Mouse (Mus musculus): ENCODE measurements at regions not wholly inside any gene's neighbourhood (a gene's known extent, or its start where the extent isn't known, plus 50 kb on each side); places are given as distances from the start of the nearest gene placed in this dataset.
"Not testable (repeated sequence)": the region's sequence is repeated elsewhere in the genome, so short reads cannot be mapped to it uniquely, and the experiment has no call there.

GRCm38 (mm10) chr12:65425440-65425839, 200.1 kb downstream of the Wdr20rt start:
- DNase-seq, result no peak

GRCm38 (mm10) chr12:65426884-65427283, 201.6 kb downstream of the Wdr20rt start:
- peak in 1 of 2 experiments; percentile 4 for DNase-seq

GRCm38 (mm10) chr12:65428214-65428981, 203.1 kb downstream of the Wdr20rt start:
- no peak for DNase-seq

GRCm38 (mm10) chr12:65450845-65451244, 225.5 kb downstream of the Wdr20rt start:
- DNase-seq, result no peak

GRCm38 (mm10) chr12:65455683-65456082, 230.4 kb downstream of the Wdr20rt start:
- no peak for DNase-seq

GRCm38 (mm10) chr12:65456956-65457355, 231.6 kb downstream of the Wdr20rt start:
- DNase-seq, result no peak

GRCm38 (mm10) chr12:65464246-65464645, 238.9 kb downstream of the Wdr20rt start:
- no peak for DNase-seq

GRCm38 (mm10) chr12:65478674-65479073, 253.4 kb downstream of the Wdr20rt start:
- DNase-seq, result not testable (repeated sequence)

- no peak for DNase-seq
These were observed 255.5 kb downstream of the Wdr20rt start for GRCm38 (mm10) chr12:65480829-65481228.

GRCm38 (mm10) chr12:65491092-65491491, 265.8 kb downstream of the Wdr20rt start:
- no peak for DNase-seq

- DNase-seq, result no peak
These were observed 269.2 kb downstream of the Wdr20rt start for GRCm38 (mm10) chr12:65494388-65495030.

GRCm38 (mm10) chr12:65496613-65497012, 271.3 kb downstream of the Wdr20rt start:
- DNase-seq, result no peak

GRCm38 (mm10) chr12:65497602-65498001, 272.3 kb downstream of the Wdr20rt start:
- DNase-seq, result no peak

- no peak for DNase-seq
These were observed 276.1 kb downstream of the Wdr20rt start for GRCm38 (mm10) chr12:65501459-65501858.

GRCm38 (mm10) chr12:65502045-65502444, 276.7 kb downstream of the Wdr20rt start:
- no peak for DNase-seq

GRCm38 (mm10) chr12:65513070-65513469, 287.8 kb downstream of the Wdr20rt start:
- no peak for DNase-seq

GRCm38 (mm10) chr12:65534142-65534690, 308.9 kb downstream of the Wdr20rt start:
- DNase-seq, result no peak

GRCm38 (mm10) chr12:65548301-65548700, 323.0 kb downstream of the Wdr20rt start:
- no peak for DNase-seq

- DNase-seq, result no peak
These were observed 326.9 kb downstream of the Wdr20rt start for GRCm38 (mm10) chr12:65552230-65552629.

GRCm38 (mm10) chr12:65559036-65559435, 333.7 kb downstream of the Wdr20rt start:
- no peak for DNase-seq

GRCm38 (mm10) chr12:65559809-65560208, 334.5 kb downstream of the Wdr20rt start:
- no peak for DNase-seq

GRCm38 (mm10) chr12:65571633-65572032, 346.3 kb downstream of the Wdr20rt start:
- DNase-seq, result peak in 1 of 2 experiments; percentile 3

- DNase-seq, result no peak
These were observed 368.2 kb downstream of the Wdr20rt start for GRCm38 (mm10) chr12:65593559-65593958.

GRCm38 (mm10) chr12:65594075-65594474, 368.8 kb downstream of the Wdr20rt start:
- no peak for DNase-seq
